Mouse (Mus musculus) hindbrain, embryonic 11.5 days (tissue): ENCODE data around the gene Lrp5. TPM values are rescaled to one million over a fixed set of nuclear protein-coding genes. Genes with fewer than 3 reads are reported as not detected.

Experiments used
- ATAC-seq: fragments of 200-750 bp; cut with Nextera tagmentation; 2 replicates; pipeline ENCODE4 v1.8.0; 2017; ENCODE audit warnings: mild to moderate bottlenecking, moderate TSS enrichment, moderate library complexity; ENCODE audit not compliant: low FRiP score
- DNase-seq: peaks from one replicate; pipeline ENCODE4 v3.0.0-alpha.2; 2015; ENCODE audit warnings: low spot score
- H3K27ac ChIP-seq: fragments of 300-500 bp; sonication (generic); 2 replicates; pipeline ENCODE4 v1.5.1; 2014; ENCODE audit warnings: mild to moderate bottlenecking, low read depth, low read length
- H3K27me3 ChIP-seq: fragments of 300-500 bp; sonication (generic); 2 replicates; pipeline ENCODE4 v1.6.1; 2014; ENCODE audit warnings: mild to moderate bottlenecking, low read length, moderate library complexity, mixed read lengths; ENCODE audit not compliant: control insufficient read depth, insufficient read depth
- H3K36me3 ChIP-seq: fragments of 300-500 bp; sonication (generic); 2 replicates; pipeline ENCODE4 v1.6.1; 2014; ENCODE audit warnings: mild to moderate bottlenecking, low read length, moderate library complexity, mixed read lengths; ENCODE audit not compliant: control insufficient read depth, insufficient read depth
- H3K4me1 ChIP-seq: fragments of 300-500 bp; sonication (generic); replicated peaks from 2 replicates; pipeline ENCODE4 v1.6.1; 2014; ENCODE audit warnings: low read length, mixed read lengths; ENCODE audit not compliant: control insufficient read depth, insufficient read depth
- H3K4me2 ChIP-seq: fragments of 300-500 bp; sonication (generic); replicated peaks from 2 replicates; pipeline ENCODE4 v1.6.1; 2014; ENCODE audit warnings: mild to moderate bottlenecking, low read depth, low read length
- H3K4me3 ChIP-seq: fragments of 300-500 bp; sonication (generic); 2 replicates; pipeline ENCODE4 v1.5.1; 2014; ENCODE audit warnings: low read depth, low read length
- H3K9ac ChIP-seq: fragments of 300-500 bp; sonication (generic); 2 replicates; pipeline ENCODE4 v1.6.1; 2014; ENCODE audit warnings: low read depth, low read length
- H3K9me3 ChIP-seq: fragments of 300-500 bp; sonication (generic); 2 replicates; pipeline ENCODE4 v1.6.1; 2016; ENCODE audit warnings: low read length; ENCODE audit not compliant: control insufficient read depth
- WGBS: fragments of 180-500 bp; shearing (Covaris S2); extraction: QIAGEN DNeasy Blood & Tissue Kit; methylation state at CpG from one replicate; pipeline ENCODE4 v1.1.7; 2014; 5-methylcytosine and 5-hydroxymethylcytosine counted together
- polyA plus RNA-seq: library from polyadenylated mRNA; unstranded; fragments of >200 nt; fragmentation: Nextera tagmentation; extraction: Ambion mirVana; gene quantifications from 2 replicates; pipeline ENCODE4 v1.2.1, GENCODE M21; 2014

Gene Lrp5
- 3.0 and 5.1 TPM in 2 replicates for polyA plus RNA-seq

- H3K4me2 ChIP-seq, result peak within 1 kb of the TSS; percentile 99
- H3K27me3 ChIP-seq, result peaks cover 3% of the 10 kb centered on the region; the same call in 1 of the 2 replicates
- H3K4me1 ChIP-seq, result peaks cover 5% of the 10 kb centered on the region; the same call in 1 of the 2 replicates
- WGBS, result under 1% methylated on average over 69 of the region's 83 CpGs
- peak within 1 kb of the TSS; percentile 91 for H3K9ac ChIP-seq
- H3K9me3 ChIP-seq, result no peaks in the 10 kb centered on the region
- ATAC-seq (peak; percentile 51; the same call in 1 of the 2 replicates), DNase-seq (peak; percentile 67)
- peak within 1 kb of the TSS; percentile 90 for H3K4me3 ChIP-seq
- no peaks in the 10 kb centered on the region for H3K36me3 ChIP-seq
- 0 out of 2 replicates have a peak within 1 kb of the TSS, but pooled peaks have one; percentile 53 for H3K27ac ChIP-seq
These were observed at the start of gene Lrp5 for GRCm38 (mm10) chr19:3686215-3686894. Gene Lrp5 (minus strand): TSS chr19:3686564.

GRCm38 (mm10) chr19:3736001-3736400 lies 49.6 kb upstream of the Lrp5 start:
- H3K36me3 ChIP-seq, result no peaks in the 10 kb centered on the region
- DNase-seq (no peak), ATAC-seq (no peak)
- no peaks in the 10 kb centered on the region for H3K4me1 ChIP-seq
- no peaks in the 10 kb centered on the region for H3K9me3 ChIP-seq
- H3K9ac ChIP-seq, result no peak overlapping the region
- H3K4me2 ChIP-seq, result no peak overlapping the region
- H3K4me3 ChIP-seq, result no peak overlapping the region
- H3K27me3 ChIP-seq, result no peaks in the 10 kb centered on the region
- 90% methylated on average over 3 of the region's 3 CpGs for WGBS
- no peak overlapping the region for H3K27ac ChIP-seq

GRCm38 (mm10) chr19:3730781-3731646 lies 44.6 kb upstream of the Lrp5 start:
- ATAC-seq (no peak), DNase-seq (no peak)
- Histone ChIP-seq H3K36me3 (no peaks in the 10 kb centered on the region), H3K9me3 (no peaks in the 10 kb centered on the region), H3K9ac (no peak overlapping the region), H3K4me2 (no peak overlapping the region), H3K27ac (no peak overlapping the region), H3K4me1 (no peaks in the 10 kb centered on the region), H3K4me3 (no peak overlapping the region), H3K27me3 (no peaks in the 10 kb centered on the region)
- 83% methylated on average over 7 of the region's 7 CpGs for WGBS

- H3K4me2 ChIP-seq, result no peak overlapping the region
- no peaks in the 10 kb centered on the region for H3K36me3 ChIP-seq
- 76% methylated on average over 2 of the region's 2 CpGs for WGBS
- ATAC-seq (no peak), DNase-seq (no peak)
- no peak overlapping the region for H3K27ac ChIP-seq
- no peaks in the 10 kb centered on the region for H3K4me1 ChIP-seq
- H3K4me3 ChIP-seq, result no peak overlapping the region
- H3K27me3 ChIP-seq, result no peaks in the 10 kb centered on the region
- H3K9me3 ChIP-seq, result no peaks in the 10 kb centered on the region
- H3K9ac ChIP-seq, result no peak overlapping the region
These were observed 42.5 kb upstream of the Lrp5 start for GRCm38 (mm10) chr19:3728901-3729300.

GRCm38 (mm10) chr19:3724779-3725178 lies 38.4 kb upstream of the Lrp5 start:
- no peak overlapping the region for H3K9ac ChIP-seq
- no peaks in the 10 kb centered on the region for H3K27me3 ChIP-seq
- no peak overlapping the region for H3K27ac ChIP-seq
- WGBS, result 39% methylated on average over 1 of the region's 1 CpGs
- ATAC-seq (no peak), DNase-seq (peak; percentile 74)
- H3K4me2 ChIP-seq, result no peak overlapping the region; the same call in 1 of the 2 replicates
- no peaks in the 10 kb centered on the region for H3K9me3 ChIP-seq
- no peaks in the 10 kb centered on the region for H3K36me3 ChIP-seq
- H3K4me1 ChIP-seq, result no peaks in the 10 kb centered on the region
- H3K4me3 ChIP-seq, result no peak overlapping the region

- 80% methylated on average over 4 of the region's 4 CpGs for WGBS
- no peak for ATAC-seq
- Histone ChIP-seq H3K4me1 (no peaks in the 10 kb centered on the region), H3K4me2 (no peak overlapping the region), H3K4me3 (no peak overlapping the region), H3K9me3 (no peaks in the 10 kb centered on the region), H3K27me3 (no peaks in the 10 kb centered on the region), H3K36me3 (no peaks in the 10 kb centered on the region), H3K27ac (no peak overlapping the region), H3K9ac (no peak overlapping the region)
- DNase-seq, result peak; percentile 53
These were observed 37.5 kb upstream of the Lrp5 start for GRCm38 (mm10) chr19:3723904-3724303.

GRCm38 (mm10) chr19:3723170-3723569 lies 36.8 kb upstream of the Lrp5 start:
- Histone ChIP-seq H3K4me1 (no peaks in the 10 kb centered on the region), H3K4me3 (no peak overlapping the region), H3K4me2 (no peak overlapping the region), H3K9ac (no peak overlapping the region), H3K27ac (no peak overlapping the region), H3K9me3 (no peaks in the 10 kb centered on the region), H3K27me3 (no peaks in the 10 kb centered on the region), H3K36me3 (no peaks in the 10 kb centered on the region)
- ATAC-seq (no peak), DNase-seq (no peak)
- WGBS, result 94% methylated on average over 9 of the region's 9 CpGs

GRCm38 (mm10) chr19:3719362-3719891 lies 33.1 kb upstream of the Lrp5 start:
- DNase-seq, result peak; percentile 61
- no peaks in the 10 kb centered on the region for H3K4me1 ChIP-seq
- peak overlapping the region; percentile 16; the same call in 1 of the 2 replicates for H3K9ac ChIP-seq
- peak overlapping the region; percentile 43 for H3K4me2 ChIP-seq
- H3K9me3 ChIP-seq, result no peaks in the 10 kb centered on the region
- H3K27ac ChIP-seq, result no peak overlapping the region
- 2% methylated on average over 27 of the region's 27 CpGs for WGBS
- no peaks in the 10 kb centered on the region for H3K27me3 ChIP-seq
- 0 out of 2 replicates have a peak, but pooled peaks cover 4% of the 10 kb centered on the region for H3K36me3 ChIP-seq
- H3K4me3 ChIP-seq, result peak overlapping the region; percentile 27
- peak; percentile 74 for ATAC-seq
